Mouse (Mus musculus): Measurements from ENCODE around the gene Kif6. TPM values are rescaled to one million over a fixed set of nuclear protein-coding genes. Genes with fewer than 3 reads are reported as not detected.

Gene Kif6
- polyA plus RNA-seq, 1 experiment, result 1.7 TPM

GRCm38 (mm10) chr17:49646267-49646666 is 31.3 kb downstream of the Kif6 start:
- Histone ChIP-seq H3K4me3 (replicated peaks; ENCODE audit: insufficient read depth, low read depth, low read length) (no peak overlapping the region), H3K27ac (ENCODE audit: insufficient read depth, low read length) (no peak overlapping the region), H3K4me1 (ENCODE audit: control insufficient read depth, insufficient read depth, low read length) (no peaks in the 10 kb centered on the region), H3K27me3 (ENCODE audit: control insufficient read depth, insufficient read depth, low read length) (no peaks in the 10 kb centered on the region; the same call in 1 of the 2 replicates)
- DNase-seq, result no peak
- WGBS, result 96% methylated on average over 5 of the region's 5 CpGs
- TF ChIP-seq POLR2A (IDR thresholded peaks at IDR 0.05; ENCODE audit: borderline replicate concordance, insufficient read depth, low read length) (no peak), CTCF (IDR thresholded peaks at IDR 0.05; ENCODE audit: borderline replicate concordance, insufficient read depth, low read depth, low read length) (no peak)

- no peak for DNase-seq
- 79% methylated on average over 2 of the region's 2 CpGs for WGBS
- H3K27me3 ChIP-seq (ENCODE audit: control insufficient read depth, insufficient read depth, low read length), result no peaks in the 10 kb centered on the region; the same call in 1 of the 2 replicates
Observed at GRCm38 (mm10) chr17:49648970-49649369, 34.0 kb downstream of the Kif6 start.

GRCm38 (mm10) chr17:49649394-49649793 is 34.5 kb downstream of the Kif6 start:
- H3K27ac ChIP-seq (ENCODE audit: insufficient read depth, low read length), result no peak overlapping the region
- H3K4me1 ChIP-seq (ENCODE audit: control insufficient read depth, insufficient read depth, low read length), result no peaks in the 10 kb centered on the region
- WGBS, result 91% methylated on average over 7 of the region's 7 CpGs
- H3K27me3 ChIP-seq (ENCODE audit: control insufficient read depth, insufficient read depth, low read length), result no peaks in the 10 kb centered on the region; the same call in 1 of the 2 replicates
- H3K4me3 ChIP-seq (replicated peaks; ENCODE audit: insufficient read depth, low read depth, low read length), result no peak overlapping the region
- no peak for DNase-seq
- TF ChIP-seq POLR2A (IDR thresholded peaks at IDR 0.05; ENCODE audit: borderline replicate concordance, insufficient read depth, low read length) (no peak), CTCF (IDR thresholded peaks at IDR 0.05; ENCODE audit: borderline replicate concordance, insufficient read depth, low read depth, low read length) (no peak)

More at GRCm38 (mm10) chr17:49648970-49649369, 34.0 kb downstream of the Kif6 start:
- no peak overlapping the region for H3K27ac ChIP-seq (ENCODE audit: insufficient read depth, low read length)
- TF ChIP-seq POLR2A (IDR thresholded peaks at IDR 0.05; ENCODE audit: borderline replicate concordance, insufficient read depth, low read length) (no peak), CTCF (IDR thresholded peaks at IDR 0.05; ENCODE audit: borderline replicate concordance, insufficient read depth, low read depth, low read length) (no peak)
- H3K4me1 ChIP-seq (ENCODE audit: control insufficient read depth, insufficient read depth, low read length), result no peaks in the 10 kb centered on the region
- no peak overlapping the region for H3K4me3 ChIP-seq (replicated peaks; ENCODE audit: insufficient read depth, low read depth, low read length)

GRCm38 (mm10) chr17:49650366-49650765 is 35.4 kb downstream of the Kif6 start:
- Histone ChIP-seq H3K27ac (ENCODE audit: insufficient read depth, low read length) (no peak overlapping the region), H3K4me1 (ENCODE audit: control insufficient read depth, insufficient read depth, low read length) (no peaks in the 10 kb centered on the region), H3K4me3 (replicated peaks; ENCODE audit: insufficient read depth, low read depth, low read length) (no peak overlapping the region), H3K27me3 (ENCODE audit: control insufficient read depth, insufficient read depth, low read length) (no peaks in the 10 kb centered on the region; the same call in 1 of the 2 replicates)
- DNase-seq, result no peak
- TF ChIP-seq POLR2A (IDR thresholded peaks at IDR 0.05; ENCODE audit: borderline replicate concordance, insufficient read depth, low read length), result no peak
- no peak for TF ChIP-seq CTCF (IDR thresholded peaks at IDR 0.05; ENCODE audit: borderline replicate concordance, insufficient read depth, low read depth, low read length)
- WGBS, result 87% methylated on average over 4 of the region's 4 CpGs

GRCm38 (mm10) chr17:49652357-49652756 is 37.4 kb downstream of the Kif6 start:
- Histone ChIP-seq H3K4me1 (ENCODE audit: control insufficient read depth, insufficient read depth, low read length) (no peaks in the 10 kb centered on the region), H3K27me3 (ENCODE audit: control insufficient read depth, insufficient read depth, low read length) (no peaks in the 10 kb centered on the region; the same call in 1 of the 2 replicates), H3K4me3 (replicated peaks; ENCODE audit: insufficient read depth, low read depth, low read length) (no peak overlapping the region), H3K27ac (ENCODE audit: insufficient read depth, low read length) (no peak overlapping the region)
- no peak for TF ChIP-seq CTCF (IDR thresholded peaks at IDR 0.05; ENCODE audit: borderline replicate concordance, insufficient read depth, low read depth, low read length)
- no peak for TF ChIP-seq POLR2A (IDR thresholded peaks at IDR 0.05; ENCODE audit: borderline replicate concordance, insufficient read depth, low read length)
- 39% methylated on average over 3 of the region's 3 CpGs for WGBS
- DNase-seq, result peak in 1 of 2 experiments; percentile 10

- no peak for DNase-seq
- H3K27ac ChIP-seq (ENCODE audit: insufficient read depth, low read length), result no peak overlapping the region
- no peak overlapping the region for H3K4me3 ChIP-seq (replicated peaks; ENCODE audit: insufficient read depth, low read depth, low read length)
- H3K4me1 ChIP-seq (ENCODE audit: control insufficient read depth, insufficient read depth, low read length), result no peaks in the 10 kb centered on the region
- TF ChIP-seq POLR2A (IDR thresholded peaks at IDR 0.05; ENCODE audit: borderline replicate concordance, insufficient read depth, low read length) (no peak), CTCF (IDR thresholded peaks at IDR 0.05; ENCODE audit: borderline replicate concordance, insufficient read depth, low read depth, low read length) (no peak)
- 73% methylated on average over 5 of the region's 5 CpGs for WGBS
- no peaks in the 10 kb centered on the region; the same call in 1 of the 2 replicates for H3K27me3 ChIP-seq (ENCODE audit: control insufficient read depth, insufficient read depth, low read length)
Observed at GRCm38 (mm10) chr17:49652800-49653199, 37.9 kb downstream of the Kif6 start.

GRCm38 (mm10) chr17:49661626-49662025 is 46.7 kb downstream of the Kif6 start:
- TF ChIP-seq POLR2A (IDR thresholded peaks at IDR 0.05; ENCODE audit: borderline replicate concordance, insufficient read depth, low read length) (no peak), CTCF (IDR thresholded peaks at IDR 0.05; ENCODE audit: borderline replicate concordance, insufficient read depth, low read depth, low read length) (no peak)
- no peaks in the 10 kb centered on the region for H3K4me1 ChIP-seq (ENCODE audit: control insufficient read depth, insufficient read depth, low read length)
- H3K27ac ChIP-seq (ENCODE audit: insufficient read depth, low read length), result no peak overlapping the region
- WGBS, result 81% methylated on average over 6 of the region's 6 CpGs
- no peak for DNase-seq
- H3K27me3 ChIP-seq (ENCODE audit: control insufficient read depth, insufficient read depth, low read length), result no peaks in the 10 kb centered on the region
- no peak overlapping the region for H3K4me3 ChIP-seq (replicated peaks; ENCODE audit: insufficient read depth, low read depth, low read length)

- H3K27ac ChIP-seq (ENCODE audit: insufficient read depth, low read length), result no peak overlapping the region
- DNase-seq, result no peak
- H3K4me3 ChIP-seq (replicated peaks; ENCODE audit: insufficient read depth, low read depth, low read length), result no peak overlapping the region
- 83% methylated on average over 5 of the region's 5 CpGs for WGBS
- H3K4me1 ChIP-seq (ENCODE audit: control insufficient read depth, insufficient read depth, low read length), result 0 out of 2 replicates have a peak, but pooled peaks cover under 1% of the 10 kb centered on the region
- TF ChIP-seq CTCF (IDR thresholded peaks at IDR 0.05; ENCODE audit: borderline replicate concordance, insufficient read depth, low read depth, low read length) (no peak), POLR2A (IDR thresholded peaks at IDR 0.05; ENCODE audit: borderline replicate concordance, insufficient read depth, low read length) (no peak)
- no peaks in the 10 kb centered on the region for H3K27me3 ChIP-seq (ENCODE audit: control insufficient read depth, insufficient read depth, low read length)
Observed at GRCm38 (mm10) chr17:49666728-49667127, 51.8 kb downstream of the Kif6 start.

All from cerebellum, adult 2 months (tissue).